Mouse (Mus musculus): ENCODE measurements around the gene Nudt9.

DNA sequence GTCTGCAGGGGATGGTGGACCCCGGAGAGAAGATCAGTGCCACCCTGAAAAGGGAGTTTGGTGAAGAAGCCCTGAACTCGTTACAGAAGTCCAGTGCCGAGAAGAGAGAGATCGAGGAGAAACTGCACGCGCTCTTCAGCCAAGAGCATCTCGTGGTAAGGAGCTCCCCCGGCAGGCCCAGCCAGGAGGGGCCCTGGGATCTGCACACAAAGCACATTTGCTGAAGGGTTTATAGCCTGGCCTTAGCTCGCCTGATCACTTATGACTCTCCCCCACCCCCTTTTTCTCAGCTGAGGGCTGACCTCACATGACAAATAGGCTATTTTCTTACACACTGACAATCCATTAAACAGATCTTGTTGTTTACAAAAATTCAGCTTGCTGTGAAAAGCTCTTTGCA is 13.5 kb downstream of the Nudt9 start:
- TF ChIP-seq CTCF (IDR thresholded peaks at IDR 0.05; ENCODE audit: low read depth) (peak; percentile 26; the same call in 1 of the 2 replicates), EP300 (optimal IDR thresholded peaks at IDR 0.05) (no peak)

All from stomach, postnatal 0 days (tissue).